Mouse (Mus musculus): ENCODE results near the gene Rpl37. TPM values are rescaled to one million over a fixed set of nuclear protein-coding genes. Genes with fewer than 3 reads are reported as not detected.

Rpl37 gene
- polyA plus RNA-seq, 1 experiment from 2014 or later: 410 TPM

GRCm38 (mm10) chr15:5165121-5165773, 48.8 kb downstream of the Rpl37 start:
- H3K27ac ChIP-seq: no peak overlapping the region
- H3K4me2 ChIP-seq (replicated peaks): no peak overlapping the region
- no peak for ATAC-seq
- H3K4me1 ChIP-seq (replicated peaks): no peaks in the 10 kb centered on the region
- no peaks in the 10 kb centered on the region for H3K27me3 ChIP-seq
- H3K9ac ChIP-seq (replicated peaks): no peak overlapping the region
- H3K9me3 ChIP-seq: no peaks in the 10 kb centered on the region
- H3K36me3 ChIP-seq: peaks cover 56% of the 10 kb centered on the region
- 89% methylated on average over 12 of the region's 12 CpGs for WGBS
- no peak overlapping the region for H3K4me3 ChIP-seq (replicated peaks)

Other genes with a start within 250 kb of the Rpl37 start
- gene Mroh2b, start 217.9 kb upstream of the Rpl37 start, polyA plus RNA-seq (2015; fragmentation: Nextera tagmentation; extraction: Ambion mirVana): not detected in 2 replicates
- not detected in 2 replicates for gene C7, start 52.9 kb upstream of the Rpl37 start, polyA plus RNA-seq (2015; fragmentation: Nextera tagmentation; extraction: Ambion mirVana)
- 0.46 and 0.59 TPM in 2 replicates for gene Card6, start 8.1 kb upstream of the Rpl37 start, polyA plus RNA-seq (2015; fragmentation: Nextera tagmentation; extraction: Ambion mirVana)
- gene Prkaa1, start 27.2 kb downstream of the Rpl37 start, polyA plus RNA-seq (2015; fragmentation: Nextera tagmentation; extraction: Ambion mirVana): 13.4 and 14.3 TPM in 2 replicates
- 57.2 and 59.7 TPM in 2 replicates for gene Ttc33, start 68.9 kb downstream of the Rpl37 start, polyA plus RNA-seq (2015; fragmentation: Nextera tagmentation; extraction: Ambion mirVana)
- gene Ptger4, start 127.5 kb downstream of the Rpl37 start, polyA plus RNA-seq (2015; fragmentation: Nextera tagmentation; extraction: Ambion mirVana): 0.54 and 0.90 TPM in 2 replicates